Mouse (Mus musculus) MEL (cell line): ENCODE results near the gene Vtcn1. TPM values are rescaled to one million over a fixed set of nuclear protein-coding genes. Genes with fewer than 3 reads are reported as not detected.

ENCODE experiments used
- DNase-seq: peaks from one replicate; pipeline ENCODE4 v3.0.0; 2011; ENCODE audit warnings: low read depth, low spot score
- H3K27ac ChIP-seq: 2 replicates; pipeline ENCODE4 v1.5.1; 2012; ENCODE audit warnings: low read depth, mild to moderate bottlenecking, control low read depth, low read length, moderate library complexity; ENCODE audit not compliant: control insufficient read depth
- H3K27me3 ChIP-seq, 2 experiments: fragments of 150-350 bp in 1 of 2; sonication (generic) in 1 of 2; 2 replicates each; pipeline ENCODE4 v1.6.1; 2012; ENCODE audit warnings: low read length in 2 of 2, mild to moderate bottlenecking in 2 of 2, improper control_type of control experiment in 1 of 2, moderate library complexity in 1 of 2; ENCODE audit not compliant: insufficient read depth in 2 of 2, control insufficient read depth in 1 of 2
- H3K36me3 ChIP-seq, 2 experiments: 2 replicates each; pipeline ENCODE4 v1.6.1; 2012 to 2014; ENCODE audit warnings: low read length in 2 of 2, improper control_type of control experiment in 1 of 2, inconsistent platforms in 1 of 2, mild to moderate bottlenecking in 1 of 2; ENCODE audit not compliant: insufficient read depth in 2 of 2, control insufficient read depth in 1 of 2
- H3K4me1 ChIP-seq, 2 experiments: fragments of 150-350 bp in 1 of 2; sonication (generic) in 1 of 2; 2 replicates each; pipeline ENCODE4 v1.6.1; 2012; ENCODE audit warnings: low read length in 2 of 2, improper control_type of control experiment in 1 of 2, mild to moderate bottlenecking in 1 of 2; ENCODE audit not compliant: insufficient read depth in 2 of 2, control insufficient read depth in 1 of 2
- H3K4me3 ChIP-seq, 2 experiments: fragments of 150-350 bp in 1 of 2; sonication (generic) in 1 of 2; 2 replicates each; pipeline ENCODE4 v1.5.1; 2012; ENCODE audit warnings: low read depth in 2 of 2, low read length in 2 of 2, mild to moderate bottlenecking in 2 of 2, moderate library complexity in 2 of 2, control low read depth in 1 of 2, improper control_type of control experiment in 1 of 2; ENCODE audit not compliant: control insufficient read depth in 1 of 2, insufficient read depth in 1 of 2
- H3K79me2 ChIP-seq: 2 replicates; pipeline ENCODE4 v1.6.1; 2012; ENCODE audit warnings: mild to moderate bottlenecking, low read length, moderate library complexity; ENCODE audit not compliant: control insufficient read depth, poor library complexity, insufficient read depth
- H3K9ac ChIP-seq: 2 replicates; pipeline ENCODE4 v1.6.1; 2012; ENCODE audit warnings: low read depth, mild to moderate bottlenecking, control low read depth, low read length, moderate library complexity; ENCODE audit not compliant: control insufficient read depth, poor library complexity, severe bottlenecking
- H3K9me3 ChIP-seq: fragments of 150-350 bp; sonication (generic); replicated peaks from 2 replicates; pipeline ENCODE4 v1.6.1; 2012; ENCODE audit warnings: mild to moderate bottlenecking, low read length, improper control_type of control experiment, moderate library complexity; ENCODE audit not compliant: insufficient read depth
- CTCF ChIP-seq, 3 experiments: IDR thresholded peaks in 2 of 3; conservative IDR thresholded peaks in 1 of 3; 2 replicates each; pipeline ENCODE4 v1.5.1; 2011 to 2012; ENCODE audit warnings: low read length in 3 of 3, low read depth in 2 of 3, mild to moderate bottlenecking in 2 of 3, improper control_type of control experiment in 1 of 3, inconsistent platforms in 1 of 3, mixed read lengths in 1 of 3, moderate library complexity in 1 of 3; ENCODE audit not compliant: control insufficient read depth in 1 of 3, insufficient read depth in 1 of 3, poor library complexity in 1 of 3, severe bottlenecking in 1 of 3
- ELF1 ChIP-seq: IDR thresholded peaks from 2 replicates; pipeline ENCODE4 v1.6.1; 2014; ENCODE audit warnings: low read depth, mild to moderate bottlenecking, inconsistent platforms, low read length, improper control_type of control experiment, moderate library complexity
- EP300 ChIP-seq, 2 experiments: IDR thresholded peaks; 2 replicates each; pipeline ENCODE4 v1.6.1; 2011; ENCODE audit warnings: improper control_type of control experiment in 2 of 2, low read length in 2 of 2, low read depth in 1 of 2, mild to moderate bottlenecking in 1 of 2
- GATA1 ChIP-seq: IDR thresholded peaks from 2 replicates; pipeline ENCODE4 v1.6.1; 2011; ENCODE audit warnings: low read depth, low read length, improper control_type of control experiment
- HCFC1 ChIP-seq: IDR thresholded peaks from 2 replicates; pipeline ENCODE4 v1.6.1; 2012; ENCODE audit warnings: low read depth, mild to moderate bottlenecking, inconsistent platforms, low read length, improper control_type of control experiment, moderate library complexity
- KAT2A ChIP-seq: conservative IDR thresholded peaks from 2 replicates; pipeline ENCODE4 v1.6.1; 2012; ENCODE audit warnings: low read depth, low read length, improper control_type of control experiment, inconsistent platforms
- MAX ChIP-seq: IDR thresholded peaks from 2 replicates; pipeline ENCODE4 v1.6.1; 2011; ENCODE audit warnings: low read length, improper control_type of control experiment
- MAZ ChIP-seq: IDR thresholded peaks from 2 replicates; pipeline ENCODE4 v1.6.1; 2012; ENCODE audit warnings: low read depth, mild to moderate bottlenecking, inconsistent platforms, low read length, improper control_type of control experiment
- MXI1 ChIP-seq: IDR thresholded peaks from 2 replicates; pipeline ENCODE4 v1.6.1; 2011; ENCODE audit warnings: mild to moderate bottlenecking, low read depth, low read length, improper control_type of control experiment
- POLR2AphosphoS5 ChIP-seq: IDR thresholded peaks from 2 replicates; pipeline ENCODE4 v1.6.1; 2012; ENCODE audit warnings: low read depth, borderline replicate concordance, mild to moderate bottlenecking, inconsistent platforms, low read length, moderate library complexity, mixed read lengths
- RCOR1 ChIP-seq: IDR thresholded peaks from 2 replicates; pipeline ENCODE4 v1.6.1; 2012; ENCODE audit warnings: low read depth, mild to moderate bottlenecking, inconsistent platforms, low read length, improper control_type of control experiment
- SIN3A ChIP-seq: IDR thresholded peaks from 2 replicates; pipeline ENCODE4 v1.6.1; 2012; ENCODE audit warnings: low read length, improper control_type of control experiment, inconsistent platforms
- TBP ChIP-seq: IDR thresholded peaks from 2 replicates; pipeline ENCODE4 v1.8.0; 2011; ENCODE audit warnings: low read depth, low read length, improper control_type of control experiment
- UBTF ChIP-seq: IDR thresholded peaks from 2 replicates; pipeline ENCODE4 v1.6.1; 2012; ENCODE audit warnings: low read depth, mild to moderate bottlenecking, inconsistent platforms, low read length, improper control_type of control experiment, moderate library complexity, borderline replicate concordance; ENCODE audit not compliant: insufficient read depth
- USF1 ChIP-seq: IDR thresholded peaks from 2 replicates; pipeline ENCODE4 v1.6.1; 2014; ENCODE audit warnings: low read depth, mild to moderate bottlenecking, inconsistent platforms, low read length, improper control_type of control experiment, moderate library complexity
- ZNF384 ChIP-seq: IDR thresholded peaks from 2 replicates; pipeline ENCODE4 v1.6.1; 2012; ENCODE audit warnings: low read depth, mild to moderate bottlenecking, inconsistent platforms, low read length, improper control_type of control experiment
- polyA plus RNA-seq, 2 experiments: library from polyadenylated mRNA; stranded (reverse) in 1 of 2; unstranded in 1 of 2; fragments of >175 nt in 1 of 2; fragments of >200 nt in 1 of 2; gene quantifications; 2 replicates each; pipeline versions ENCODE4 v1.2.1 to v1.2.4; 2012; ENCODE audit warnings: low replicate concordance in 2 of 2, low read depth in 1 of 2; ENCODE audit not compliant: insufficient read length in 2 of 2, insufficient read depth in 1 of 2, missing spikeins in 1 of 2
- total RNA-seq: library from RNA; depleted of rRNA; stranded (reverse); fragments of 300-350 nt; gene quantifications from 2 replicates; pipeline ENCODE4 v1.2.3, GENCODE M21; 2012

Gene Vtcn1
- total and polyA plus RNA-seq, 3 experiments = not detected

- no peak for TF ChIP-seq TBP
- peak; percentile 71; the same call in 1 of the 2 replicates for TF ChIP-seq SIN3A
- no peak for TF ChIP-seq GATA1
- TF ChIP-seq ELF1 = peak; percentile 68
- TF ChIP-seq, all 39 proteins: peak for 17
Measured at GRCm38 (mm10) chr3:100921825-100922505, 96.7 kb downstream of the Vtcn1 start, which contains the start of gene Trim45 (continued).

- H3K4me1 ChIP-seq = peaks cover 0 to 25% of the 10 kb centered on the region in 2 experiments; a peak in 3 of 4 replicates
- H3K79me2 ChIP-seq = no peaks in the 10 kb centered on the region; the same call in 1 of the 2 replicates
- H3K9ac ChIP-seq = peak overlapping the region; percentile 44
- H3K4me3 ChIP-seq = peak overlapping the region; percentile 54
- no peaks in the 10 kb centered on the region for H3K27me3 ChIP-seq
- peaks cover 0 to 3% of the 10 kb centered on the region in 2 experiments; a peak in 2 of 4 replicates for H3K36me3 ChIP-seq
- H3K27ac ChIP-seq = no peak overlapping the region
- 0 out of 2 replicates have a peak, but pooled peaks have one; percentile 30 for TF ChIP-seq RCOR1
- TF ChIP-seq HCFC1 = no peak
- no peak; the same call in 1 of the 2 replicates for TF ChIP-seq MXI1
- 0 out of 4 replicates have a peak, but pooled peaks of 1 of the 2 experiments have one; percentile 11 for TF ChIP-seq EP300 (IDR thresholded peaks at IDR 0.05; ENCODE audit: low read depth in 1 of 2, low read length in 2 of 2)
- H3K9me3 ChIP-seq = no peaks in the 10 kb centered on the region
- DNase-seq = no peak
Measured at GRCm38 (mm10) chr3:100922506-100923375, 97.5 kb downstream of the Vtcn1 start.

- H3K4me3 ChIP-seq = no peak overlapping the region
- TF ChIP-seq UBTF = no peak
- no peak for TF ChIP-seq EP300 (IDR thresholded peaks at IDR 0.05; ENCODE audit: low read depth in 1 of 2, low read length in 2 of 2)
- no peak for TF ChIP-seq USF1
- no peak for TF ChIP-seq POLR2AphosphoS5
- no peak for TF ChIP-seq ZNF384
- no peak for TF ChIP-seq CTCF (IDR thresholded peaks at IDR 0.05 in 2 of 3, conservative IDR thresholded peaks at IDR 0.05 in 1 of 3; ENCODE audit: control insufficient read depth in 1 of 3, insufficient read depth in 1 of 3, low read depth in 2 of 3, low read length in 3 of 3, poor library complexity in 1 of 3, severe bottlenecking in 1 of 3)
- no peak for TF ChIP-seq KAT2A
- TF ChIP-seq MAZ = no peak
- no peak for TF ChIP-seq SIN3A
- no peak for TF ChIP-seq MAX
- H3K27me3 ChIP-seq = no peaks in the 10 kb centered on the region
- H3K79me2 ChIP-seq = no peaks in the 10 kb centered on the region; the same call in 1 of the 2 replicates
- no peaks in the 10 kb centered on the region for H3K9me3 ChIP-seq
- H3K4me1 ChIP-seq = peaks cover 0 to 22% of the 10 kb centered on the region in 2 experiments; a peak in 3 of 4 replicates
- DNase-seq = no peak
- H3K9ac ChIP-seq = no peak overlapping the region
- H3K36me3 ChIP-seq = peaks cover 0 to 3% of the 10 kb centered on the region in 2 experiments; a peak in 2 of 4 replicates
- no peak overlapping the region for H3K27ac ChIP-seq
Measured at GRCm38 (mm10) chr3:100924065-100924732, 98.9 kb downstream of the Vtcn1 start.
